Mouse (Mus musculus) neural tube, embryonic 12.5 days (tissue): Measurements from ENCODE around the gene Spn. TPM values are rescaled to one million over a fixed set of nuclear protein-coding genes. Genes with fewer than 3 reads are reported as not detected.

Experiments
- ATAC-seq: fragments of 200-750 bp; cut with Nextera tagmentation; 2 replicates; pipeline ENCODE4 v1.8.0; 2017; ENCODE audit warnings: low read depth, mild to moderate bottlenecking, moderate TSS enrichment, moderate library complexity; ENCODE audit not compliant: low FRiP score
- H3K27ac ChIP-seq: fragments of 300-500 bp; sonication (generic); 2 replicates; pipeline ENCODE4 v1.5.1; 2016
- H3K27me3 ChIP-seq: fragments of 300-500 bp; sonication (generic); replicated peaks from 2 replicates; pipeline ENCODE4 v1.6.1; 2016; ENCODE audit warnings: mild to moderate bottlenecking
- H3K36me3 ChIP-seq: fragments of 300-500 bp; sonication (generic); 2 replicates; pipeline ENCODE4 v1.6.1; 2016; ENCODE audit warnings: mild to moderate bottlenecking
- H3K4me1 ChIP-seq: fragments of 300-500 bp; sonication (generic); 2 replicates; pipeline ENCODE4 v1.6.1; 2016
- H3K4me2 ChIP-seq: fragments of 300-500 bp; sonication (generic); replicated peaks from 2 replicates; pipeline ENCODE4 v1.6.1; 2016; ENCODE audit warnings: mild to moderate bottlenecking
- H3K4me3 ChIP-seq: fragments of 300-500 bp; sonication (generic); 2 replicates; pipeline ENCODE4 v1.5.1; 2016
- H3K9ac ChIP-seq: fragments of 300-500 bp; sonication (generic); 2 replicates; pipeline ENCODE4 v1.6.1; 2016; ENCODE audit warnings: mild to moderate bottlenecking
- H3K9me3 ChIP-seq: fragments of 300-500 bp; sonication (generic); 2 replicates; pipeline ENCODE4 v1.6.1; 2016; ENCODE audit warnings: mild to moderate bottlenecking
- WGBS: fragments of 180-500 bp; shearing (Covaris S2); methylation state at CpG from one replicate; pipeline ENCODE4 v1.1.7; 2016; 5-methylcytosine and 5-hydroxymethylcytosine counted together
- polyA plus RNA-seq: library from polyadenylated mRNA; unstranded; fragments of >200 nt; fragmentation: Nextera tagmentation; extraction: Ambion mirVana; gene quantifications from 2 replicates; pipeline ENCODE4 v1.2.1, GENCODE M21; 2016

Gene Spn
- polyA plus RNA-seq, 1 experiment from 2014 or later, result 0.34 TPM

DNA sequence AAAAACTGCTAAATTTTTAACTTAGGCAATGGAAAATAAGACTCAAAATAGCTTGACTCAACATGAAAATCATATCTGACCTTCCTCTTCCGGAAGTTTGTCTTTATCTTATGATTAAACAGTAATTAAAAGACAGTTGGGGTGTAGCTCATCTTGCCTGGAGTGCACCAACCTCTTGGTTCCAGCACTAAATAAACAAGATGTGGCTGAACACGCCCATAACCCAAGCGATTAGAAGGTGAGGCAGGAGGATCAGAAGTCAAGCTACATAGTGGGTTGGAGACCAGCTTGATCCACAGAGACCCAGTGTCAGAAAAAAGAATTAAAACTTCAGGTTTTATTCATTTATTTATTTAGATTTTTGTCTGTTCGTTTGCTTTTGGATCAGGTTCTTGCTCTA, 53.9 kb downstream of the Spn start:
- Histone ChIP-seq H3K9me3 (no peaks in the 10 kb centered on the region), H3K27ac (no peak overlapping the region), H3K36me3 (no peaks in the 10 kb centered on the region), H3K9ac (no peak overlapping the region), H3K4me3 (no peak overlapping the region), H3K4me2 (no peak overlapping the region), H3K4me1 (peaks cover under 1% of the 10 kb centered on the region; the same call in 1 of the 2 replicates), H3K27me3 (no peaks in the 10 kb centered on the region)
- 85% methylated on average over 4 of the region's 4 CpGs for WGBS
- no peak for ATAC-seq

DNA sequence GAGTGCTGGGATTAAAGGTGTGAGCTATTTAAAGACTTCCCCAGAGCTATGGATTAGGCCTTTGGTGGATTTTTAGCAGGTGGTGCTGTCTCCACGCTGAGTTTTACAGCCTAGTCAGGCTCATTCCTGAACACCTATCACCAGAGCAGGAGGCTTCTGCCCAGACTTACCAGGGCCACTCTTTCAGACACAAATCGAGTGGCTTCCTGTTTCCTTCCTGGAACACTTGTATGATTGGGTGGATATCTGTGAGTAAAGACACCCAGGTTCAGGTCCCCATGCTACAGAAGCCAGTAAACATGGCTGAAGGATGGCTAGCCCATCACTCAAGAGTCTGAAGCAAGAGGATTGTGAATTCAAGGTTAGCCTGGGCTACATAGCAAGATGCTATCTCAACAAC, 54.6 kb downstream of the Spn start:
- Histone ChIP-seq H3K4me3 (no peak overlapping the region), H3K27me3 (no peaks in the 10 kb centered on the region), H3K9ac (no peak overlapping the region), H3K4me1 (no peaks in the 10 kb centered on the region), H3K9me3 (no peaks in the 10 kb centered on the region), H3K36me3 (no peaks in the 10 kb centered on the region), H3K27ac (no peak overlapping the region), H3K4me2 (no peak overlapping the region)
- WGBS, result 55% methylated on average over 2 of the region's 2 CpGs
- ATAC-seq, result no peak

DNA sequence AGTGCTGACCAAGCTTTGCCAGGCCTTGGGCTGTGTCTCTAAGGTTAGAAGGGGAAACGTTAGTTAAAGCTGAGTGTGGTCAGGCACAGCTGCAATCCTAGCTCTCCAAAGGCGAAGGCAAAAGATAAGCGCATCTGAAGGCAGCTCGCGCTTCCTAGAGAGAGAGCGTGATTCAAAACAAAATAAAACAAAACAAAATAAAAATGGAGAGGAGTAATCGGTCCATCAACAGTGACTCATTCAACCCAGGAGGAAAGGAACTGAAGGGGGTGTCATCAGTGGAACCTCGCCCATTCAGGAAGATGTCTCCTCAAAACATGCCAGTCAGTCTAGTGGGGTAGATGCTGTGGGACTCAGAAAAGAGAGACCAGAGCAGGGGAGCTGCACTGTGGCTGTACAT, 55.4 kb downstream of the Spn start:
- no peaks in the 10 kb centered on the region for H3K9me3 ChIP-seq
- H3K4me1 ChIP-seq, result no peaks in the 10 kb centered on the region
- H3K4me3 ChIP-seq, result no peak overlapping the region
- 88% methylated on average over 8 of the region's 8 CpGs for WGBS
- no peak for ATAC-seq
- H3K9ac ChIP-seq, result no peak overlapping the region
- H3K27me3 ChIP-seq, result no peaks in the 10 kb centered on the region
- H3K4me2 ChIP-seq, result no peak overlapping the region
- H3K36me3 ChIP-seq, result no peaks in the 10 kb centered on the region
- H3K27ac ChIP-seq, result no peak overlapping the region

Other genes starting within 250 kb of the Spn start
- gene Tmem219, start 214.9 kb downstream of the Spn start, polyA plus RNA-seq, result 21.7 and 22.0 TPM in 2 replicates
- gene Kctd13, start 208.9 kb downstream of the Spn start, polyA plus RNA-seq, result 62.1 and 62.8 TPM in 2 replicates
- gene Asphd1, start 188.2 kb downstream of the Spn start, polyA plus RNA-seq, result 2.5 and 2.8 TPM in 2 replicates
- gene Sez6l2, start 187.3 kb downstream of the Spn start, polyA plus RNA-seq, result 17.7 and 20.0 TPM in 2 replicates
- 101 and 103 TPM in 2 replicates for gene Cdipt, start 161.9 kb downstream of the Spn start, polyA plus RNA-seq
- 1.1 and 1.4 TPM in 2 replicates for gene Cdiptos, start 161.7 kb downstream of the Spn start, polyA plus RNA-seq
- 5.9 and 6.6 TPM in 2 replicates for gene Mvp, start 123.2 kb downstream of the Spn start, polyA plus RNA-seq
- gene Pagr1b, start 121.3 kb downstream of the Spn start, polyA plus RNA-seq, result not detected in 2 replicates
- 63.1 and 80.4 TPM in 2 replicates for gene Pagr1a, start 120.5 kb downstream of the Spn start, polyA plus RNA-seq
- gene Gm42742, start 116.7 kb downstream of the Spn start, polyA plus RNA-seq, result 46.4 and 66.2 TPM in 2 replicates
- 5.3 and 6.2 TPM in 2 replicates for gene Prrt2, start 116.6 kb downstream of the Spn start, polyA plus RNA-seq
- gene Maz, start 110.8 kb downstream of the Spn start, polyA plus RNA-seq, result 134 TPM in 2 replicates
- 90.8 and 93.0 TPM in 2 replicates for gene Kif22, start 95.4 kb downstream of the Spn start, polyA plus RNA-seq
- gene Zg16, start 50.5 kb downstream of the Spn start, polyA plus RNA-seq, result not detected in 2 replicates
- 0.88 and 1.2 TPM in 2 replicates for gene AI467606, start 46.5 kb downstream of the Spn start, polyA plus RNA-seq
- 1.2 and 2.1 TPM in 2 replicates for gene Qprt, start 15.6 kb downstream of the Spn start, polyA plus RNA-seq
- 86.4 and 97.3 TPM in 2 replicates for gene Cd2bp2, start 58.2 kb upstream of the Spn start, polyA plus RNA-seq
- 43.4 and 45.6 TPM in 2 replicates for gene Tbc1d10b, start 70.6 kb upstream of the Spn start, polyA plus RNA-seq
- gene Mylpf, start 71.1 kb upstream of the Spn start, polyA plus RNA-seq, result 54.2 and 72.8 TPM in 2 replicates
- 67.6 and 68.9 TPM in 2 replicates for gene Zfp553, start 95.2 kb upstream of the Spn start, polyA plus RNA-seq
- gene Sept1, start 95.3 kb upstream of the Spn start, polyA plus RNA-seq, result 30.1 and 32.8 TPM in 2 replicates
- gene Zfp771, start 106.5 kb upstream of the Spn start, polyA plus RNA-seq, result 58.1 and 61.9 TPM in 2 replicates
- gene Dctpp1, start 122.9 kb upstream of the Spn start, polyA plus RNA-seq, result 130 and 144 TPM in 2 replicates
- gene Sephs2, start 136.2 kb upstream of the Spn start, polyA plus RNA-seq, result 65.2 and 73.1 TPM in 2 replicates
- 1.3 and 2.0 TPM in 2 replicates for gene Itgal, start 158.4 kb upstream of the Spn start, polyA plus RNA-seq
- gene Zfp768, start 207.8 kb upstream of the Spn start, polyA plus RNA-seq, result 20.8 and 21.3 TPM in 2 replicates
- 7.2 and 8.3 TPM in 2 replicates for gene Zfp747, start 238.2 kb upstream of the Spn start, polyA plus RNA-seq
- 5.3 TPM in 2 replicates for gene 9130019O22Rik, start 249.3 kb upstream of the Spn start, polyA plus RNA-seq